Mouse (Mus musculus) embryonic fibroblast, embryonic 13.5 days (primary cell): ENCODE measurements around the gene Dock6. TPM values are rescaled to one million over a fixed set of nuclear protein-coding genes. Genes with fewer than 3 reads are reported as not detected.
A peak's percentile ranks its signal among the peaks of the same experiment; 100 is the strongest.

Source experiments
- H3K27ac ChIP-seq: 2 replicates; pipeline ENCODE4 v1.5.1; 2012; ENCODE audit warnings: low read length, control low read depth, inconsistent platforms; ENCODE audit not compliant: insufficient read depth
- H3K4me1 ChIP-seq: 2 replicates; pipeline ENCODE4 v1.6.1; 2011; ENCODE audit warnings: low read length; ENCODE audit not compliant: control insufficient read depth, insufficient read depth
- H3K4me3 ChIP-seq: 2 replicates; pipeline ENCODE4 v1.5.1; 2011; ENCODE audit warnings: mild to moderate bottlenecking, control low read depth, low read length; ENCODE audit not compliant: insufficient read depth
- CTCF ChIP-seq: IDR thresholded peaks from 2 replicates; pipeline ENCODE4 v1.5.1; 2011; ENCODE audit warnings: mild to moderate bottlenecking, control low read depth, low read length, moderate library complexity, borderline replicate concordance; ENCODE audit not compliant: insufficient read depth
- POLR2A ChIP-seq: IDR thresholded peaks from 2 replicates; pipeline ENCODE4 v1.6.1; 2011; ENCODE audit warnings: low read depth, mild to moderate bottlenecking, control low read depth, low read length, moderate library complexity
- polyA plus RNA-seq: library from polyadenylated mRNA; stranded (reverse); fragments of >200 nt; gene quantifications from 2 replicates; pipeline ENCODE4 v1.2.4, GENCODE M21; 2011; ENCODE audit warnings: low read depth; ENCODE audit not compliant: missing spikeins, insufficient read length

Dock6 gene
- polyA plus RNA-seq, 1 experiment, result 18.6 TPM

GRCm38 (mm10) chr9:21752252-21752792, 100.1 kb downstream of the Dock6 start:
- Histone ChIP-seq H3K4me1 (peaks cover 16% of the 10 kb centered on the region), H3K27ac (peak overlapping the region; percentile 83)
- TF ChIP-seq POLR2A, result peak; percentile 16; the same call in 1 of the 2 replicates
- no peak for TF ChIP-seq CTCF

GRCm38 (mm10) chr9:21751347-21751746, 101.1 kb downstream of the Dock6 start:
- no peak for TF ChIP-seq CTCF
- TF ChIP-seq POLR2A, result no peak
- no peak overlapping the region for H3K4me3 ChIP-seq
- peaks cover 16% of the 10 kb centered on the region for H3K4me1 ChIP-seq
- peak overlapping the region; percentile 83 for H3K27ac ChIP-seq

More at GRCm38 (mm10) chr9:21752252-21752792, 100.1 kb downstream of the Dock6 start:
- H3K4me3 ChIP-seq, result no peak overlapping the region

GRCm38 (mm10) chr9:21750370-21750769, 102.1 kb downstream of the Dock6 start:
- Histone ChIP-seq H3K27ac (no peak overlapping the region), H3K4me3 (no peak overlapping the region), H3K4me1 (peaks cover 16% of the 10 kb centered on the region)
- TF ChIP-seq POLR2A (no peak), CTCF (no peak)

Other genes with a start within 250 kb of the Dock6 start
- 73.5 and 81.7 TPM in 2 replicates for gene Smarca4, start 236.5 kb downstream of the Dock6 start, polyA plus RNA-seq
- gene Ldlr, start 129.2 kb downstream of the Dock6 start, polyA plus RNA-seq, result 54.6 and 74.3 TPM in 2 replicates
- gene Spc24, start 92.3 kb downstream of the Dock6 start, polyA plus RNA-seq, result 14.2 and 21.2 TPM in 2 replicates
- gene Kank2, start 53.9 kb downstream of the Dock6 start, polyA plus RNA-seq, result 59.7 and 75.7 TPM in 2 replicates
- gene Angptl8, start 17.1 kb downstream of the Dock6 start, polyA plus RNA-seq, result not detected in 2 replicates
- gene Rab3d, start 65.6 kb upstream of the Dock6 start, polyA plus RNA-seq, result 6.7 and 13.5 TPM in 2 replicates
- gene Ccdc159, start 74.8 kb upstream of the Dock6 start, polyA plus RNA-seq, result 5.6 and 6.2 TPM in 2 replicates
- gene Tmem205, start 74.9 kb upstream of the Dock6 start, polyA plus RNA-seq, result 21.0 and 25.4 TPM in 2 replicates
- gene Plppr2, start 84.4 kb upstream of the Dock6 start, polyA plus RNA-seq, result 13.1 and 14.9 TPM in 2 replicates
- 5.7 and 6.9 TPM in 2 replicates for gene Swsap1, start 103.1 kb upstream of the Dock6 start, polyA plus RNA-seq
- not detected in 2 replicates for gene Epor, start 110.9 kb upstream of the Dock6 start, polyA plus RNA-seq
- 1.2 and 2.4 TPM in 2 replicates for gene Rgl3, start 136.8 kb upstream of the Dock6 start, polyA plus RNA-seq
- 0.32 TPM in 1 of 2 replicates, not detected in the other for gene Ccdc151, start 150.0 kb upstream of the Dock6 start, polyA plus RNA-seq
- gene Prkcsh, start 150.2 kb upstream of the Dock6 start, polyA plus RNA-seq, result 144 and 153 TPM in 2 replicates
- gene Elavl3, start 199.4 kb upstream of the Dock6 start, polyA plus RNA-seq, result not detected in 2 replicates
- gene Gm49318, start 218.6 kb upstream of the Dock6 start, polyA plus RNA-seq, result not detected in 2 replicates
- gene Zfp653, start 218.7 kb upstream of the Dock6 start, polyA plus RNA-seq, result 4.4 and 5.4 TPM in 2 replicates
- gene Ecsit, start 232.8 kb upstream of the Dock6 start, polyA plus RNA-seq, result 15.8 and 16.5 TPM in 2 replicates
- 203 and 419 TPM in 2 replicates for gene Cnn1, start 246.6 kb upstream of the Dock6 start, polyA plus RNA-seq